Mouse (Mus musculus) liver, embryonic 14.5 days (tissue): Measurements from ENCODE around the gene Alkbh3.

Source experiments
- CTCF ChIP-seq: IDR thresholded peaks from 2 replicates; pipeline ENCODE4 v1.5.1; 2016; ENCODE audit warnings: antibody characterized with exemption, low read depth, control low read depth
- EP300 ChIP-seq: IDR thresholded peaks from 2 replicates; pipeline ENCODE4 v1.6.1; 2016; ENCODE audit warnings: antibody characterized with exemption, low read depth

DNA sequence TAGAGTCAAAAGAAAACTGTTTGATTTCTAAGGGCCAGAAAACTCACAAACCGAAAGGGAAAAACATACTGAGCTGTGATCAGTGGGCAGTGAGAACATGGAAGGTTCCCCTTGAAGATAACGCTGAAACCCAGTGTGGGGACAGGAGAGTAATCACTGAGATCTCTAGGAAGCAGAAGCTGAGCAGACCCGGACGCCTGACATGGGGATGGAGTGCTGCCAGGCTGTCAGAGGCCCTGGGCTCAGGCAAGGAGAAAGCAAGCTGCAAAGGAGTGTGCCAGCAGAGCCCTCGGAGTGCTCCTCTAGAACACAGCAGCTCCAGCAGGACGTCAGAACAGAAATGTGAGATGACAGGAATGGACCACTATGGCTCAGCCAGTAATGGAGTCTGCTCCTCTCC lies 14.0 kb upstream of the Alkbh3 start:
- TF ChIP-seq CTCF (no peak), EP300 (no peak)
